Mouse (Mus musculus): Measurements from ENCODE around the gene Cd70. TPM values are rescaled to one million over a fixed set of nuclear protein-coding genes. Genes with fewer than 3 reads are reported as not detected.

The Cd70 gene
- 0.40 and 0.66 TPM in 2 replicates for polyA plus RNA-seq (2012; rRNA removed)

DNA sequence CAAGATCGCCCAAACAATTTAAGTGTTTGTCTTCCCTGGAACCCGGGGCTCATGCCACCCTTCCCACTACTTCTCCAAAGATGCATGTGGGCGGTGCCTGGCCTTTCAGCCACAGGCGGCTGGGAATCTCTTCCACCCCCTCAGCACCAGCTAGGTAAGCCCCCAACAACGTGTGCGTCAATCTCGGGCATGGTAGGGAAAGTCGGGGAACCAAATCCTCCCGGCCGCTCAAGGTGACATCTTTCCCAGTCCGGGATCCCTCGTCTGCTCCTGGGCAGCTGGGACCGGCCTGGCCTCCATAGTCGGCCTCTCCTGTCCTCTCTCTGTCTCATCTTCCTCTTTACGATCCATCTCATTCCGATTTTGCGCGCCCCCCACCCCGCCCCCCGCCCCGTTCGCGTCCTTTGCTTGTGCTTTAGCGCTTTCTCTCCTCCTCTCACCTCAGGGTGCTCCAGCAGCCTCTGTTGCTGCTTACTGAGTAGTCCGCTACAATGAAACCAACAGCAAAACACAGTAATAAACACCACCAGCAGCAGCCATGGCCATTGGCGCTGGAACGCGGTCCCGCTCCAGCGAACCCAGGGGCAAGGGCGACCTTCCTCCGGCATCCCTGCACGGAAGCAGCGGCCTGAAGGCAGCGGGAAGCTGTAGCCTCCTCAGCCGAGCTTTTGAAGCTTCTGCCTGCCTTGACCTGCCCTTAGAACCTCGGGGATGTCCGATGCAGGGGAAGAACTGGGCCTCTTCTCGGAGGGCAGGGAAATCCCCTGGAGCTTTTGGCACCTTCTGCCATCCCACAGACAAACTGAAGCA, at the start of gene Cd70:
TSS of gene Cd70 (minus strand) at position 784 of the 810 bp plus-strand sequence.
- peak in 1 of 2 experiments; percentile 2 for DNase-seq (ENCODE audit: extremely low spot score in 1 of 2, low spot score in 1 of 2)

DNA sequence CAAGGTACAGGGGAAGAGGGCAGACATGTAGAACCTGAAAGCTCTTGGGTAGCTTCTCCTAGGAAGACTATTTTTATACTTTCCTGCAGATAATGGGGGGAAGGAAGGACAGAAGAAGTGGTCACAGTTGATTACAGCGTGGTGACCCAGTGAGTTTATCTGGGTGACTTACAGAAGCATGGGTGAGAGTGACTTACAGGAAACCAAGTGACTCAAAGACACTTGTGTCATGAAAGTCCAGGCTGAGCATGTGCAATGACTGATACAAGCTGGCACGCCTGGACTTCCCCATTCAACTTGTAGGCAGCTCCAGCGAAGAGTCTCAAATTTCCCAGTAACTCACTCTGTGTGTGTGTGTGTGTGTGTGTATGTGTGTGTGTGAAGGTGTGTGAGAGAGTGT, 48.7 kb upstream of the Cd70 start:
- no peak for DNase-seq (ENCODE audit: extremely low spot score in 1 of 2, low spot score in 1 of 2)

DNA sequence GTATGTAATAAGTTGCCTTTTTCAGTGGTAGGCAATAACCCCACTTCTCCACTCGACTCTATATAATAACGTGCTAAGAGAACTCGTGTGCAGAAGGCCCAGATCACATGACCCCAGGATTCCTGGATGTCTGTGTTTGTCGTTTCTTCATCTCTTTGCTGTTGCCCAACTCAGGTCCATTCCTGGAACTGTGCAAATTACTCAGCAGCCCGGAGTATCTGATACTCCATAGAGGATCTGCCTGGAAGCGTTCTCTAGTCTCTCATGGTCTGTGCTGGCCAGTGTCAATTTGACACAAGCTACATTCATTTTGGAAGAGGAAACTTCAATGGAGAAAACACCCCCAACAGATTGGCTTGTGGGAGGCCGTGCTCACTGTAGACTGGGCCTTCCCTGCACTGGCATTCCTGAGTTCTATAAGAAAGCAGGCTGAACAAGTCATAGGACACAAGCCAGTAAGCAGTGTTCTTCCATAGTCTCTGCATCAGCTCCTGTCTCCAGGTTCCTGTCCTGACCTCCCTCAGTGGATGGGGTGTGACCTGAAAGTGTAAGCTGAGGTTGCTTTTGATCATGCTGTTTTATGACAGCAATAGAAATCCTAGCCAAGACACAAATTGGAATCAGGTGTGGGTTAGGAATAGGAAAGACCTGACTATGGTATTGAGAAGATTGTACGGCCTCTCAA, 45.9 kb upstream of the Cd70 start:
- DNase-seq (ENCODE audit: extremely low spot score in 1 of 2, low spot score in 1 of 2), result no peak

DNA sequence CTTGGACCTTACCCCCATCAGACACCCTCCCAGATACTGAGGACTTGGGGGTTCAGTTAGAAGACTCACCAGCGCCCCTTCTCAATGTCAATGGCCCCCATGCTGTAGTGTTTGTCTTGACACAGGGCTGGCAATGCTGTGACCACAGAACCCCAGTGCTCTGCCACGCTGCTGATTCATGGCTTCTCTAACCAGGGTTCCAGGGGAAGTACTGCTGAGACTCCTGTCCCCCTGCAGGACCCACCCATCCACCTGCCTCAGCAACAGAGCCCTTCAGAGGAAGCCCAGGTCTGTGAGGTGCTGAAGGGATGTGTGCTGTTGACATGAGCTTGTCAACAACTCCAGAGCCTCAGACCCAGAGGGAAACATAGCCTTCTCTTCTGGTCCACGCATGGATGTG, 45.2 kb upstream of the Cd70 start:
- DNase-seq (ENCODE audit: extremely low spot score in 1 of 2, low spot score in 1 of 2), result no peak

DNA sequence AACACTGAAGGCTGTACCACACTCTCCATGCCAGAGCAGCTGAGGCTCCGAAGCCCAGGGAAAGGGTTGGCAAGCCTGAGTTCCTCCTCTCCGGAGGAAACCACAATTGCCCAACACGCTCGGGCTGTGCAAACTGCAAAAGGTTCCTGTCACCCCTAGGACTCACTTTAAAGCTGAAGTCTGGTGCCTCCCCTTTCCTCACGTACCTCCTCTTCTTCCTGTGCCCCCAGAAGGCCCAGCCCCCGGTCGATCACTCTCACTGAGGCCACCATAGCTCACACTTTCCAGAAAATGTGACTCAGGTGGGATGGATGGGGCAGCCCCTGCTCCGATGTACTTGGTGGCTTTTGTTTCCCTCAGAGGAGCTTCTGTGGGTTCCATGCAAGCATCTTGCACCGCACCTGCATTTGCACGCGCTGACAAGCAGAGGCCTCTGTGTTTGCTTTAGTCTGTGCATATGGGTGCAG, 44.5 kb upstream of the Cd70 start, which contains the start of gene Tnfsf14:
TSS of gene Tnfsf14 (minus strand) at position 137 of the 467 bp plus-strand sequence.
- no peak for DNase-seq (ENCODE audit: extremely low spot score in 1 of 2, low spot score in 1 of 2)

DNA sequence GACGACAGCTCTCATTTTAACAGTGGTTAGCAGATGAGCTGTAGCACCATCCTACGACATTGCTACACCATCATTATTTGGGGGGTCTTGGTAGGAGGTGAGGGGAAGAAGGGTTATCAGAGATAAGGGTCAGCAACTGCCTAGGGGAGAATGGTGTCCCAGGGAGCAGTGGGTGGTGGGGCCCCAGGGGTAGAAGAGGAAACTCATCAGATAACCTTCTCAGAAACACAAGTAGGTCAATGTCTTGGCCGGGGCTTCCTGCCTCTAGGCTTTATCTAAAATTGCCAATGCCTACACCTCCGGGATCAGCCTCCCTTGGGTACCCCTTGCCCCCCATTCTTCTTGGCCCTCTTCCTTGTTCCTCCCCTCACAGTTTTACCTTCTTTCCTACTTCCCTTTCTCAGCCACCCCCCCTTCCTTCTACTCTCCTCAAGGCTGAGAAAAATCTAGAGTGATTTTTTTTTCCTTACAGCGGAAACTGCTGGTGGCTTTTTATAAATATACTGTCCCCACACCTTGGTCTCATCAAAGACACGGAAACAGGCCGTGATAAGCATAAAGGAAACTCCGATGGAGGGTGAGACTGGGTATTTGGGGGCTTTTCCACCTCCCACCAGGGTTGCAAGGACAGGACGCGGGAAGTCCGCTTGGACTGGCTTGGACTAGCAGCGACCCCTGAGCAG, 39.1 kb upstream of the Cd70 start:
- DNase-seq (ENCODE audit: extremely low spot score in 1 of 2, low spot score in 1 of 2), result no peak

DNA sequence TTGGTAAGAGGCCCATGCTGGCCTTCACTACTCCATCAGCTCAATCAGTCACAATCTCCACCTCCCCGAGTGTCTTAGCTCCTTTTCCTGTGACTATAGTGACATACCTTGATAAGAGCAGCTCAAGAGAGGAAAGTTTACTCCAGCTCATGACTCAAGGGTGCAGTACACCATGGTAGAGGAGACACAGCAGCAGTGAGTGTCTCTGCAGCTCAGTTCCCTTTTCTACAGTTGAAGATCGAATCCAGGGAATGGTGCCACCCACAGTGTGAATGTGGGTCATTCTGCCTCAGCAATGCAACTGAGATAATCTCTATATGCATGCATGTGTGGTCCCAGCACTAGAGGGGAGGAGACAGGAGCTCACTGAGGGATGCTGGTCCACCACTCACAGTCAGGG, 36.1 kb upstream of the Cd70 start:
- DNase-seq (ENCODE audit: extremely low spot score in 1 of 2, low spot score in 1 of 2), result no peak

DNA sequence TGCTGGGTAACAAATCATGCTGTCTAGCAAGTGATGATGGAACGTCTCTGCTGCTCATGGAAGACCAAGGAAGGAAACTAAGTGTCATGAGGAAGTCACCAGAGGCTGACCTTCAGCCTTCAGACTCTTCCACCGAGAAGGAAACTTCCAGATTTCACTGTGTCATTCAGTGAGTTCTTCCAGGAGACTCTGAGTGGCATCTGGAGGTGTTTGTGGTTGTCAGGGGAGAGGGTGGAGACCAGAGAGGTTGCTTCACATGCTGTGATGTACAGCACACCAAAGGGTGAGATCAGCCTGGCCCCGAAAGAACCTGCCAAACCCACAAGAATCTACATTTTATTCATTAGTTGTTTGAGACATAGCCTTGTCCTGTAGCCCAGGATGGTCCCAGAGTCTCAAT, 33.3 kb upstream of the Cd70 start:
- no peak for DNase-seq (ENCODE audit: extremely low spot score in 1 of 2, low spot score in 1 of 2)

DNA sequence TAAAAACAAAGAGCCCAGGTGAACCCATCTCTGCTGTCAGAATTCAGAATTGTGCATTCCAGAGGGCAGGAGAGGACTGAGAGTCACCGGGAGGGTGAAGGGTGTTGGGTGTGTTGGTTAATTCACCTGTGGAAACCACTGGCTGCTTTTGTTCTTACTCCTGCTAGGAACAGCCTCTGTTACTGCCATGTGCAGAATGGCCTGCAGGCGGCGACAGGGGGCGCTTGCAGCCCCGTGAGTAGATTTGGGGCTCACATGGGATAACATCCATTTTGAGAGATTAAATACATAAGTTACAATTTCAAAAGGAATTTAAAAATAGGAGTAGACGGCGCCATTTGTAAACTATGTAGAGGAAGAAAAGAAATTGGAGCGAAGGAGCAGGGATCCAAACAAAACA, 30.8 kb upstream of the Cd70 start:
- DNase-seq (ENCODE audit: extremely low spot score in 1 of 2, low spot score in 1 of 2), result no peak

DNA sequence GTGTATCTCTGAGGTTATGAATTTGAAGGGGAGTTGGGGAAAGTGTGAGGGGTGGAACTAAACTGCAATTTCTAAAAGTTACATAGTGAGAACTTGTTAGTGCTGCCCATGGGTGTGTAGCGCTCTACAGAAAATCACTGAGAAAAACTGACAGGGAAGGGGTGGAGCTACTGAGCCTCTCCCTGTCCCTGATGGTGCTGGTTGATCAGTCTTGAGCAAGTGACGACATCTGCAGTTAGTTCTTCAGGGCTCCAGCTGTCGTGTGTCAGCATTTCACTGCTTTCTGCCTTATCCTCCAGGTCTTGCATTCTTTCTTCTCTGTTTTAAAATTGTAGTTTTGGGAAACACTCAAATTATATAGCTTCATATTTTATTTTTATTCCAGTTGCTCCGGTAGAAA, 23.8 kb upstream of the Cd70 start:
- DNase-seq (ENCODE audit: extremely low spot score in 1 of 2, low spot score in 1 of 2), result no peak

DNA sequence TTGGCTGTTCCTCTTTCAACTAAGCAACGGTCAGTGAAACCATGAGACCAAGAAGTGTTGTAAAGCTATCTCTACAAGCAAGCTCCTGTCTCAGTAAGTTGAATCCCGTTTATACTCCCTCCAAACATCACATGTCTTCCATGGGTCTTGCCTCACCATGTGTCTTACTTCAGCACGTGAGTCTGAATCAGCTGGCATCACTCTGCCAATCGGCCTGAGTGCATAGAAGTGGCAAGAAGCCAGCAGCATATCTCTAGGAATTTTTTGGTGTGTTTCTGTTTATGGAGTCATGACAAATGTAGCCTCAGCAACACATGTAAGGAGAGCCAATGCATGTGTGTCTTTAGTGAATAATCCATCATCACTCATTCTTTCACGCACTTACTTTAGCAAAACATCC, 22.8 kb upstream of the Cd70 start:
- no peak for DNase-seq (ENCODE audit: extremely low spot score in 1 of 2, low spot score in 1 of 2)

DNA sequence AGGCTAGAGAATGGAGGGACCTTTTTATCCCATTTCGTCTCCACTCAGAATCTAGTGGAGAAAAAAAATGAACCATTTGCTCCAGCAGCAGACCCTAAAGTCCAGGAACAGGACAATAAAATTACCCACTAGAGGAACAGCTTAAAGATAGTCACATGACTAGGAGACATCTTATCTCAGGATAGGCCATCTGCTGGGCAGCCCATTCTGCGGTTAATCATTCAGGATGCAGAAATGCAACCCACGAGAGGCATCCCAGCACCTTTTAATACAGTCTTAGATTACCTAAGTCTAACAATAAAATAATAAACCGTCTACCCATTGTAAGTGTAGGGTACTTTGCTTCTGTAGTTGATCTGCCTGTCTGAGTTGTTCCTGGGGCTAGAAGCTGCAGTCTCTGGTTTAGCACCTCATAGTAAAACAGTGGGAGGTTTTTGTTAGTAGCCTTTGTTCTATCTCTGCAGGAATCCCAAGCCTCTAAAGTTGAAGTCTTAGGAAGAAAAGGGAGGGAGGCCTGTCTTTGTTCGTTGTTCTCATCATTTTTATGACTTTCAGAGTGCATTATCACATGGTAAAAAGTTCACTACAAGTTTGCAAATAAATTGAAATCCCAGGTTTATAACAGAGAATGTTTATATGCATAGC, 21.2 kb upstream of the Cd70 start:
- no peak for DNase-seq (ENCODE audit: extremely low spot score in 1 of 2, low spot score in 1 of 2)

DNA sequence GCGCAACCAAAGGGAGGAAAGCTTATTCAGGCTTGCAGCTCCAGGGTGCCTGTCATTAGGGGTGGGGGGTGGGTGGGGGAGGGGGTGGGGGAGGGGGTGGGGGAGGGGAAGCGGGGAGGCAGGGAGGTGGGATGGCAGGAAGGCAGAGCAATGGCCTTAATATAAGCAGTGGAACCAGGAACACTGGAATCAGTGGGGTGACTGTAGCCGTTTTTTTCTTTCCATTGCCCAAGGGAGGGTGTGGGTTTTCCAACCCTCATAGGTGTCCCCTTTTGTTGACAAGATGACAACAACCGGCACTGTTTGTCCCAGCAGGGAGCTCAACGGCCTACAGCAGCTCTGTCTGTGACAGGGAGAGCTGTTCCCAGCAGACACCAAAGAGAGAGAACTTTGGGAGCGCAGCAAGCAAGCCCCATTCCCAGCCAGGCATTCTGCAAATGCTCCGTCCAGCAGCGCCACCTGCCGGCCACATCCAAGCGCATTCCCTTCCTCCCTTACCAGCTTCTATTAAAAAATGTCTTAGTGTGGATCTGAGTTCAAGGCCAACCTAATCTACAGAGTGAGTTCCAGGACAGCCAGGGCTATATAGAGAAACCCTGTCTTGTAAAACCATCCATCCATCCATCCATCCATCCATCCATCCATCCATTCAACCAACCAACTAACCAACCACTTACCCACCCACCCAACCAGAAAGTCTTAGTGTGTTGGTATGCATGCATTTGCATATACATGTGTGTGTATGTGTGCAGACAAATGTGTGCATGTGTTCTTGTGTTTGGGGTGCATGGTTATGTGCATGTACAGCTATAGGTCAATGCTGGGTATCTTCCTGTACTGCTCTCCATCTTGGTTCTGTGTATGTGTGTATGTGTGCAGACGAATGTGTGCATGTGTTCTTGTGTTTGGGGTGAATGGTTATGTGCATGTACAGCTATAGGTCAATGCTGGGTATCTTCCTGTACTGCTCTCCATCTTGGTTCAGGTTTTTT, 17.5 kb upstream of the Cd70 start:
- peak; percentile 61 to 95 for DNase-seq (ENCODE audit: extremely low spot score in 1 of 2, low spot score in 1 of 2)

DNA sequence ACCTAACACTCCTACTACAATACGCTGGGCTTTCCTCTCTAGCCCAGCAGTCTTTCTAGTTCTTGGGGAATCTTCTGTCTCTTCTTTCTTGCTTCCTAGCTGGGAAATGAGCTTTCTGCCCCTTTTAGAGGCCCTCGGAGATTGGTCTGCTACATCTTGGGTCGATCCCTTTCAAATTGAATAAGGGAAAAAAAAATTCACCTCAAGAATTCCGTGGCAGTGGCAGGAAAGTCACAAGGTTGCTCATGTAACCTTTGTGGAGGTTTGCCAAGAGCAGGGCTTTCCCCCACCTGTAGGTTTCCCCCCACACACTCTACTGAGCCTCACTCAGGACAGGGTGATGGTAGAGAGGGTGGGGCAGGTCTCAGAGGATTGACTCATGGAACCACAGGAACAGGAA, 4.2 kb upstream of the Cd70 start:
- DNase-seq (ENCODE audit: extremely low spot score in 1 of 2, low spot score in 1 of 2), result no peak

DNA sequence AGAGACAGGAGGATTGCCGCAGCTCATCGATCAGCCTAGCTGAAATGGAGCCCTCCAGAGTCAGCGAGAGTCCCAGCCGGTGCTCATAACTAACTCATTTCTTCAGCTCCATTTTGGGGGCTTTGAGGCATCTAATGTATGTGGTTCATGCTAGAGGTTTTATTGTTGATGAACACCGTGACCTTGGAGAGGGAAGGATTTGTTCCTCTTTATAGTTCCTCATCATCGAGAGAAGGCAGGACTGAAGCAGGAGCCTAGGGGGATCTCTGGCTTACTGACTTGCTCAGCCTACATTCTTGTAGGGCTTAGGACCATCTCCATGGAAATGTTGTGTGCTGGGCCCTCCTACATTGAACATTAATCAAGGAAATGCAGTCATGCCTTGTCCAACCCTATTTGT, 3.4 kb upstream of the Cd70 start:
- DNase-seq (ENCODE audit: extremely low spot score in 1 of 2, low spot score in 1 of 2), result no peak

DNA sequence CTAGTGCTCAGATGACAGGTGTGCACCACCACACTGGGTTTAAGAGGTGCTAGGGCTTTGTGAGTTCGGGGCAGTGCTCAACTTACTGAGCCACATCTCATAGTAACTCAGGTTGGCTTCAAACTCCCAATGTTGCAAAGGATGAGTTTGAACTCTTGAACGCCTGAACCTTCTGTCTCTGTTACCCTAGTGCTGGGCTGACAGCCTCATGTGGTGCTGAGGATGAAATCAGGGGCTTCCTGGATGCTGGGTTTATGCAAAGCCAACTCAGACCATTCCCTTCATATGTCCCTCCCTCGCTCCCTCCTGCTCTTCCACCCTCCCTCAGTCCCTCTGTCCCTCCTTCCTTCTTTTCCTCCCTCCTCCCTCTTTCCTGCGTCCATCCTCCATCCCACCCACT, 1.2 kb downstream of the Cd70 start:
- no peak for DNase-seq (ENCODE audit: extremely low spot score in 1 of 2, low spot score in 1 of 2)

DNA sequence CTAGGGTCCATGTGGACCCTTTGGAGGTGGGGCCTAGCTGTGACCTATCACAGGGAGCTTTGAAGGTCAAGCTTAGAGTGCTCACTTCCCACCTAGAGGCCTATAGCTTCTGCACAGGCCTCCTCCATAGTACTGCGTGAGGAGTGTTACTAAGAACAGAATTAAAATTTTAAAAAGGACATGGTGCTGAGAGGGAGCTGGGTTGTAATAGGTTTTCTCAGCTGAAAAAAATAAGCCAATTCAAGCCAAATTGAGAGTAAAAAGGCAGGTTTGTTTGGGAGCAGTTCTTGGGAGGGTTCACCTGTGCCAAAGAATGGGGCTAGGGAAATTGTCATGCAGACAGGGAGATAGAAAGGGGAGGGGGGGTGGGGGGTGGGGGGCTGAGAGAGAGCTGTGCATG, 4.5 kb downstream of the Cd70 start:
- no peak for DNase-seq (ENCODE audit: extremely low spot score in 1 of 2, low spot score in 1 of 2)

DNA sequence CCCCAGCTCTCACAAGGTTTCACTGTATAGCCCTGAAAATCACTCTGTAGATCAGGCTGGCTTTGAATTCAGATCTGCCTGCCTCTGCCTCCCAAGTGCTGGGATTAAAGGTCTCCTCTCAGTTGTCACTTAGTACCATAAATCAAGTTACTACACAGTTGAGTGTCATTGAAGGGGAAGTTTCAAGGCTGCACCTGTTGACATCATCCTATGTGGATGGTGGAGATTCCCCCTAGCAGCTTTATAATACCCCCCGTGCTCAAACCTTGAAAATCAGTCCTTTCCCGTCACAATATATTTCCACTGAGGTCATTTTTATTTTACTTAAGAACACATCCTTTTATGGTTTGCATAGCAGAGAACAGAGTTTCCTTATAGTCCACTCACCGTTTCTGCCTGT, 5.9 kb downstream of the Cd70 start:
- no peak for DNase-seq (ENCODE audit: extremely low spot score in 1 of 2, low spot score in 1 of 2)

DNA sequence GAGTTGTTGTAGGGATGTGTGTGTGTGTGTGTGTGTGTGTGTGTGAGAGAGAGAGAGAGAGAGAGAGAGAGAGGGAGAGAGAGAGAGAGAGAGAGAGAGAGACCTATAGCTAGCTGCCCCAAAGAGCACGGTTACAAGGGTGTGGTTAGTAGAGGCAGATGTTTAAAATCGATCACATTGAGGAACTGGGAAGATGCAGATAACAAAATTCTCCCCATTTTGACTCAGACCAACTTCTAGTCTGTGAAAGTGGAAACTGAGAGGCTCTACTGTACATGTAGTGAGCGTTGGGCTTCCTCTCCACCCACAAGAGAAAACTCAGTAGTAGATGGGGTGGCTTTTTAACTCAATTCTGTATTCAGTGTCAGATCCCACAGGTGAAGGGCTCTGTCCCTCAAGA, 9.9 kb downstream of the Cd70 start:
- DNase-seq (ENCODE audit: extremely low spot score in 1 of 2, low spot score in 1 of 2), result no peak

DNA sequence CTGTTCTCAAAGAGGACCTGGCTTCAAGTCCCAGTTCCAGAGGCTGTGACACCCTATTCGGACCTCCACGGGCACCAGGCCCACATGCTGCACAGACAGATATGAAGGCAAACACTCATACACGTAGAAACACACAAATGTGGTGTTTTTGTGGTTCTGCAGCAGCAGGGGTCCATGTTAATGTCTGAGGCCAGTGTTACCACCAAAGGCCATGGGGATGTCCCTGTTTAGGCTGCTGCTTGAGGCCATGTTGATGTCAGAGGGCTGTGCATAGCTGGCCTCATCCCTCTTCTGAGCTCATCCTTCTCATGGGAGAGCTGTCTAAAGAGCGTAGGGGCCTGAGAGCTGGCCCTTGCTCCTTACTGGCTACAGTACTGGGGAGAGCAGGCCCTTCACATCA, 10.9 kb downstream of the Cd70 start:
- DNase-seq (ENCODE audit: extremely low spot score in 1 of 2, low spot score in 1 of 2), result no peak

Measured in frontal cortex, adult 2 months (tissue).